Mouse (Mus musculus): ENCODE measurements around the gene Cxcl15.

GRCm38 (mm10) chr5:90783697-90784096 lies 10.6 kb upstream of the Cxcl15 start:
- TF ChIP-seq GATA1 (IDR thresholded peaks at IDR 0.05; ENCODE audit: borderline replicate concordance, low read length) (no peak), FLI1 (IDR thresholded peaks at IDR 0.05; ENCODE audit: low read length) (no peak)

Data from megakaryocyte, embryonic 14.5 days (primary cell).